Mouse (Mus musculus): ENCODE data around the gene Fuom. TPM values are rescaled to one million over a fixed set of nuclear protein-coding genes. Genes with fewer than 3 reads are reported as not detected.

Gene Fuom
- polyA plus RNA-seq, 1 experiment from 2014 or later, result 17.4 TPM

Other genes with a start within 250 kb of the Fuom start
- gene Kndc1, start 207.7 kb downstream of the Fuom start, polyA plus RNA-seq (2016; fragmentation: Nextera tagmentation; extraction: Ambion mirVana), result 1.2 and 1.3 TPM in 2 replicates
- gene Utf1, start 158.7 kb downstream of the Fuom start, polyA plus RNA-seq (2016; fragmentation: Nextera tagmentation; extraction: Ambion mirVana), result not detected in 2 replicates
- gene 6430531B16Rik, start 123.7 kb downstream of the Fuom start, polyA plus RNA-seq (2016; fragmentation: Nextera tagmentation; extraction: Ambion mirVana), result 0.64 and 0.74 TPM in 2 replicates
- gene Adam8, start 109.9 kb downstream of the Fuom start, polyA plus RNA-seq (2016; fragmentation: Nextera tagmentation; extraction: Ambion mirVana), result 3.2 and 3.6 TPM in 2 replicates
- 47.2 and 56.2 TPM in 2 replicates for gene Zfp511, start 66.0 kb downstream of the Fuom start, polyA plus RNA-seq (2016; fragmentation: Nextera tagmentation; extraction: Ambion mirVana)
- 75.6 and 84.8 TPM in 2 replicates for gene Tubgcp2, start 65.8 kb downstream of the Fuom start, polyA plus RNA-seq (2016; fragmentation: Nextera tagmentation; extraction: Ambion mirVana)
- 2.3 and 3.1 TPM in 2 replicates for gene Msx3, start 53.4 kb downstream of the Fuom start, polyA plus RNA-seq (2016; fragmentation: Nextera tagmentation; extraction: Ambion mirVana)
- gene Caly, start 19.9 kb downstream of the Fuom start, polyA plus RNA-seq (2016; fragmentation: Nextera tagmentation; extraction: Ambion mirVana), result 21.5 and 22.3 TPM in 2 replicates
- gene Prap1, start 9.0 kb downstream of the Fuom start, polyA plus RNA-seq (2016; fragmentation: Nextera tagmentation; extraction: Ambion mirVana), result not detected in 2 replicates
- 9.3 and 11.1 TPM in 2 replicates for gene Paox, start 13.4 kb upstream of the Fuom start, polyA plus RNA-seq (2016; fragmentation: Nextera tagmentation; extraction: Ambion mirVana)
- gene Echs1, start 14.0 kb upstream of the Fuom start, polyA plus RNA-seq (2016; fragmentation: Nextera tagmentation; extraction: Ambion mirVana), result 136 and 137 TPM in 2 replicates
- 28.2 and 28.9 TPM in 2 replicates for gene Mtg1, start 35.1 kb upstream of the Fuom start, polyA plus RNA-seq (2016; fragmentation: Nextera tagmentation; extraction: Ambion mirVana)
- 1.8 and 1.9 TPM in 2 replicates for gene Sprn, start 52.4 kb upstream of the Fuom start, polyA plus RNA-seq (2016; fragmentation: Nextera tagmentation; extraction: Ambion mirVana)
- gene Olfr522, start 62.3 kb upstream of the Fuom start, polyA plus RNA-seq (2016; fragmentation: Nextera tagmentation; extraction: Ambion mirVana), result not detected in 2 replicates
- 0.05 TPM in 1 of 2 replicates, not detected in the other for gene Olfr523, start 70.8 kb upstream of the Fuom start, polyA plus RNA-seq (2016; fragmentation: Nextera tagmentation; extraction: Ambion mirVana)
- not detected in 2 replicates for gene Olfr524, start 103.5 kb upstream of the Fuom start, polyA plus RNA-seq (2016; fragmentation: Nextera tagmentation; extraction: Ambion mirVana)
- gene Cd163l1, start 115.8 kb upstream of the Fuom start, polyA plus RNA-seq (2016; fragmentation: Nextera tagmentation; extraction: Ambion mirVana), result 0.11 TPM in 1 of 2 replicates, not detected in the other
- not detected in 2 replicates for gene 5830411N06Rik, start 144.8 kb upstream of the Fuom start, polyA plus RNA-seq (2016; fragmentation: Nextera tagmentation; extraction: Ambion mirVana)
- gene Olfr525, start 218.4 kb upstream of the Fuom start, polyA plus RNA-seq (2016; fragmentation: Nextera tagmentation; extraction: Ambion mirVana), result not detected in 2 replicates
- not detected in 2 replicates for gene Olfr527, start 231.6 kb upstream of the Fuom start, polyA plus RNA-seq (2016; fragmentation: Nextera tagmentation; extraction: Ambion mirVana)